Mouse (Mus musculus) stomach, embryonic 15.5 days (tissue): ENCODE measurements around the gene 1700010B08Rik. TPM values are rescaled to one million over a fixed set of nuclear protein-coding genes. Genes with fewer than 3 reads are reported as not detected.

Experiments
- ATAC-seq: fragments of 200-750 bp; cut with Nextera tagmentation; 2 replicates; pipeline ENCODE4 v1.8.0; 2017; ENCODE audit warnings: low read depth, moderate number of reproducible peaks, moderate TSS enrichment; ENCODE audit not compliant: insufficient read depth, low FRiP score
- H3K27ac ChIP-seq: fragments of 300-500 bp; sonication (generic); 2 replicates; pipeline ENCODE4 v1.5.1; 2015; ENCODE audit warnings: mild to moderate bottlenecking, inconsistent platforms
- H3K27me3 ChIP-seq: fragments of 300-500 bp; sonication (generic); replicated peaks from 2 replicates; pipeline ENCODE4 v1.6.1; 2015; ENCODE audit warnings: inconsistent platforms
- H3K36me3 ChIP-seq: fragments of 300-500 bp; sonication (generic); 2 replicates; pipeline ENCODE4 v1.6.1; 2015; ENCODE audit warnings: inconsistent platforms
- H3K4me1 ChIP-seq: fragments of 300-500 bp; sonication (generic); 2 replicates; pipeline ENCODE4 v1.6.1; 2015; ENCODE audit warnings: inconsistent platforms
- H3K4me2 ChIP-seq: fragments of 300-500 bp; sonication (generic); 2 replicates; pipeline ENCODE4 v1.6.1; 2015; ENCODE audit warnings: mild to moderate bottlenecking, inconsistent platforms
- H3K4me3 ChIP-seq: fragments of 300-500 bp; sonication (generic); replicated peaks from 2 replicates; pipeline ENCODE4 v1.5.1; 2015; ENCODE audit warnings: inconsistent platforms
- H3K9ac ChIP-seq: fragments of 300-500 bp; sonication (generic); 2 replicates; pipeline ENCODE4 v1.6.1; 2015; ENCODE audit warnings: inconsistent platforms
- H3K9me3 ChIP-seq: fragments of 300-500 bp; sonication (generic); 2 replicates; pipeline ENCODE4 v1.6.1; 2016; ENCODE audit warnings: inconsistent platforms
- WGBS: fragments of 180-500 bp; shearing (Covaris S2); methylation state at CpG from one replicate; pipeline ENCODE4 v1.1.7; 2015; 5-methylcytosine and 5-hydroxymethylcytosine counted together
- microRNA-seq: library from miRNA; unstranded; fragments of <30 nt; microRNA quantifications from one replicate; pipeline ENCODE4, GENCODE M21; 2016
- polyA plus RNA-seq: library from polyadenylated mRNA; unstranded; fragments of >200 nt; fragmentation: Nextera tagmentation; extraction: Ambion mirVana; gene quantifications from 2 replicates; pipeline ENCODE4 v1.2.1, GENCODE M21; 2015

1700010B08Rik gene
- polyA plus RNA-seq, 1 experiment from 2014 or later, result not detected

DNA sequence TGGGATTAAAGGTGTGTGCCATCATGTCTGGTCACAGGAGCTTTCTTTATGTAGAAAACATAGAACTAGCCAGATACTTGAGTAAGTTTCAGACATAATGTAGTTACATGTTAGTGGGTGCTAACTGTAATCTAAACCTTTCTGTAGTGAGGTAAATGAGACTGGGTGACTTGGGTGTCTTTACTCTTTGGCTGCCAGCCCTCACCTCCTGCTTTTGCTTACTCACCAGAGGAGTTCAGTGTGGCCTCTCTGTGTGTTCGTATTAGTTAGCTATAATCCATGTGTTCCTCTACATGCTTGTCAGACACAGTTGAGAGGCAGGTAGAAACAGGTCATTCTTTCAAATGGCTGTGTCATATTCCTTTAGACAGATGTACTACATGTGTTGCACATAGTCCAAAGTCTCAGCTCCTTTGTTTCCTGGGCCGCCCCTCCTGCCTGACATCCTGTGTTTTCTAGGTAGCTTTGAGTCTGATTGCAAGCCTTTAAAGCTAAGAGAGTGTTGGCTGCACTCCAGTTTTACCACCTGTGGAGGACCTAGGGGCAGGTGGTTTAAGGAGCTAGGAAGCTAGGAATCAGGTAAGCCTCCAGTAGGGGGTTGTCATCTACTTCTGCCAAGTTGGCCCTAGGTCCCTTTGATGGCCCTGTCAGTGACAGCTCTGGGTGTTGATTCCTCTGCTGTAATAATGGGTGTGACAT is 29.9 kb downstream of the 1700010B08Rik start:
- H3K27me3 ChIP-seq, result no peaks in the 10 kb centered on the region
- H3K36me3 ChIP-seq, result no peaks in the 10 kb centered on the region
- no peak overlapping the region for H3K27ac ChIP-seq
- H3K9ac ChIP-seq, result no peak overlapping the region
- 75% methylated on average over 2 of the region's 2 CpGs for WGBS
- H3K4me2 ChIP-seq, result no peak overlapping the region
- H3K4me1 ChIP-seq, result no peaks in the 10 kb centered on the region
- H3K4me3 ChIP-seq, result no peak overlapping the region
- no peaks in the 10 kb centered on the region for H3K9me3 ChIP-seq
- 0 out of 2 replicates have a peak, but pooled peaks have one; percentile 31 for ATAC-seq

DNA sequence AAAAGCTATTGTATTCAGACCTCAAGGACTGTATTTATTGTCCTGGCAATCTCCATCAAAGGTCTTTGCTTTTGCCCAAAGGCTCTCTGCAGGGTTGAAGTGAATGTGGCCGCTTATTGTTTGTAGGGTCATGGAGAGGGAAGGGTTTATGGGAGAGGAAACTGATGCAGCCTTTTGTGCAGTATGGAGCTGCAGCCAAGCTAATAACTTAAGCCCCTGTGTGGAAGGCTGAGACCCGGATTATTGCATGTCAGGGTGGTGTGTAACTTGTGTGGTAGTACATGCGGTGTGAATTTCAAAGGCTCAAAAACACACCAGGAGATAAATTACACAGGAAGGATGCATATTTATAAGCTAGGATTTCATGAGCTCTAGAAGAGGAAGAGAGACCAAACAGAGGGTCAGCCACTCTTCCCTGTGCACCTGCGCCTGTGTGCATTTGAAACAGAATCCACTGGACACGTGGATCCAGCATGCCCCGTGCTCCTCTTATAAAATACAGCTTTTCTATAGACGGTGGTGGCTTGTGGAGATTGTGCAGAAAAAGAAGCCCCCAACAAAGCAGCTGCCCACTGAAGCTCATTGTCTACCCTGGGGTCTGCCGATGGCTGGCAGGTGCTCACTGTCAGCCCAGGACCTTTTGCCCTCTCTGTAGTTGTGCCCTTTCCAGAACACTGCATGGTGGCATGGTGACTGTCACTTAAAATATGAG is 36.4 kb downstream of the 1700010B08Rik start:
- Histone ChIP-seq H3K9me3 (no peaks in the 10 kb centered on the region), H3K27ac (no peak overlapping the region), H3K4me1 (0 out of 2 replicates have a peak, but pooled peaks cover 5% of the 10 kb centered on the region), H3K27me3 (no peaks in the 10 kb centered on the region), H3K4me2 (no peak overlapping the region), H3K4me3 (no peak overlapping the region), H3K9ac (no peak overlapping the region), H3K36me3 (no peaks in the 10 kb centered on the region)
- no peak for ATAC-seq
- 65% methylated on average over 8 of the region's 8 CpGs for WGBS

DNA sequence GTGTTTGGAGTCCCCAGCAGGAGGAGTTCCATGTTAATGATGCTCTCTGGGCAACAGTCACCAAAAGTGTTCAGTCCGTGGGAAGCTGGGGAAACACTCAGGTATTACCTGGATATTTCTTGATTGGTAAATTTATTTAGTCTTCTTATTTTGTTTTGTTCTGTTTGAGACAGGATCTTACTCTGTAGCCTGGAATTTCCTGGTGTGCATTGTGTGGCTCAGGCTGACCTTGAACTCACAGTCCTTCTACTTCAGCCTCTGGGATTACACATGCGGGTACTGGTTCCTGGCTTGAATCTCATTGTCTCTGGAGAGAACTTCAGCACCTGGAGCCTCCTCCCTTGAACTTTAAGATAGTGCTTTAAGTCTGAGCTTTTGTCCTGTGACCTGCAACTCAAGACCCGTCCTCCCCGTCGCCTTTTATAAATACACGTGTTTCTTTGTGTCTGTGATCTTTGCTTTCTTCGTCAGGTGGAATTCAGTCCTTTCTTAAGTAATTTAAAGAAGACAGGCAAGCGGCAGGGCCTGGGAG is 38.5 kb downstream of the 1700010B08Rik start:
- Histone ChIP-seq H3K9me3 (no peaks in the 10 kb centered on the region), H3K4me2 (no peak overlapping the region), H3K36me3 (no peaks in the 10 kb centered on the region), H3K27me3 (no peaks in the 10 kb centered on the region), H3K4me1 (peaks cover 9% of the 10 kb centered on the region; the same call in 1 of the 2 replicates), H3K27ac (no peak overlapping the region), H3K4me3 (no peak overlapping the region), H3K9ac (no peak overlapping the region)
- no peak for ATAC-seq
- 72% methylated on average over 8 of the region's 8 CpGs for WGBS

DNA sequence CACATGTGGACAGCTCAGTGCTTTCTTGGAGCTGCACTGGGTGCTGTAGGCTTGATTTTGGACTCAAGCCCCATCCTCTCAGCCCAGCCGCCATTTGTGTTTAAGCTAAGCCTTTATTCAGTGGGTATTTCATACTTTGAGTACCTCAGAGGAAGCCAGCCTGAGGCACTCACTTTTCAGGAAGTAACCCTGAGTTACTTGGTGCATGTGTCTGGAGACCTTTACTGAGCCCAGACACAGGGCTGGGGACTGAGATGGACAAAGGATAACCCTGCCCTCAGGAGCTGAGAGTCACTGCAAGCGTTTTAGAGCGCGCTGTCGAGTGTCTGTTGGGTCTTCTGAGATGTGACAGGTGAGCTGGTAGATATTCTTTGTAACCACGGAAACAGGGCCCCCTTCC is 41.4 kb downstream of the 1700010B08Rik start:
- Histone ChIP-seq H3K4me3 (no peak overlapping the region), H3K36me3 (no peaks in the 10 kb centered on the region), H3K27ac (no peak overlapping the region), H3K4me1 (peaks cover 9% of the 10 kb centered on the region; the same call in 1 of the 2 replicates), H3K9me3 (no peaks in the 10 kb centered on the region), H3K9ac (no peak overlapping the region), H3K4me2 (no peak overlapping the region), H3K27me3 (no peaks in the 10 kb centered on the region)
- WGBS, result 70% methylated on average over 6 of the region's 6 CpGs
- ATAC-seq, result no peak

DNA sequence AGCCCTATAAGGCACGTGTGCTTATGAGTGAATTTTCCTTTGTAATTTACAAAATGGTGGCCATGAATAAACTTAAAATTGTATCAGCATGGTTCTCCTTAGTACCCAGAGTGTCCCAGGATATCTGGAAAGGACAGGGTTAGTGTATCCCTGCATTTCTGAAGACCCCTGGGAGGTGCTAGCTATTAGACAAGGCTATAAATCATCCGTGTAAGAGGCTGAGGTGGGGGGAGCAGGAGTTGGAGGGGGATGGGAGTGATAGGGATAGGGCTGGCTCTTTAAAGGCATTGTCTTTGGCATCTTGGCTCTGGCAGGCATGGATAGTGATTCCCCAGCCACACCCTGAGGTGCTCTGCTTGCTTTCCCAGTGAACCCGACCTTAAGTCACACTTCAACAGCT is 45.4 kb downstream of the 1700010B08Rik start:
- no peak overlapping the region for H3K9ac ChIP-seq
- H3K4me3 ChIP-seq, result no peak overlapping the region
- H3K9me3 ChIP-seq, result no peaks in the 10 kb centered on the region
- peaks cover 10% of the 10 kb centered on the region; the same call in 1 of the 2 replicates for H3K4me1 ChIP-seq
- ATAC-seq, result no peak
- H3K4me2 ChIP-seq, result no peak overlapping the region
- no peaks in the 10 kb centered on the region for H3K27me3 ChIP-seq
- no peak overlapping the region for H3K27ac ChIP-seq
- peaks cover 5% of the 10 kb centered on the region for H3K36me3 ChIP-seq
- WGBS, result 39% methylated on average over 3 of the region's 3 CpGs

DNA sequence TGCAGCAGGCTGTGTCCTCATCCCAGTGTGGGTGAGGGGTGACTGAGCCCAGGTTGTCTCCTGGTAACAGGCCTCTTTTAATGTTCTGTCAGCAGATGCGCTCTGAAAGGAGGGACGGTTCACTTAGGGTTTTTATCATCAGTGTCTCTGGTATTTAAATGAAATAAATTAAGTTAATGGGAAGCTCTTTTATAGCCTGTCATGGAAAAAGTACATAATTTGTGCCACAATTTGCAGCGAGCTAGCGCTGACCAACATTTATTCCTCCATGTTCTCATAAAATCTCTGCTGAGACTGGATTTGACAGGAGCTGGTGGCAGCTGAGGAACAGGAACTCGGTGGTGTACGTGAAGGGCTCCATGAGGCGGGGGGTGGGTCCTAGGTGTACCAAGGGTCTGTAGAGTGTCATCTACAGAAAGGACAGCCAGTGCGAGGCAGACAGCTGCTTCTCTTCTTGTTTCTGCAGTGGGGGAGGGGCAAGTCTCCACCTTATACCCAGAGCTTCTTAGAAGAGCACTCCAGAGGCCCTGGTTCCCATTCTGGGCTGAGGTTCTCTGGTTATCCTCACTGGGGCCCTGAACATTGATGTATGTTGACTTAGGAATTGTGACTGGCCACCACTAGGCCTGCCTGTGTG is 48.9 kb downstream of the 1700010B08Rik start:
- no peak for ATAC-seq
- 0 out of 2 replicates have a peak overlapping the region, but pooled peaks have one; percentile 7 for H3K27ac ChIP-seq
- H3K4me2 ChIP-seq, result no peak overlapping the region
- H3K4me1 ChIP-seq, result peaks cover 5% of the 10 kb centered on the region; the same call in 1 of the 2 replicates
- no peak overlapping the region for H3K4me3 ChIP-seq
- peaks cover 5% of the 10 kb centered on the region for H3K36me3 ChIP-seq
- 50% methylated on average over 8 of the region's 8 CpGs for WGBS
- H3K27me3 ChIP-seq, result no peaks in the 10 kb centered on the region
- no peak overlapping the region for H3K9ac ChIP-seq
- no peaks in the 10 kb centered on the region for H3K9me3 ChIP-seq

DNA sequence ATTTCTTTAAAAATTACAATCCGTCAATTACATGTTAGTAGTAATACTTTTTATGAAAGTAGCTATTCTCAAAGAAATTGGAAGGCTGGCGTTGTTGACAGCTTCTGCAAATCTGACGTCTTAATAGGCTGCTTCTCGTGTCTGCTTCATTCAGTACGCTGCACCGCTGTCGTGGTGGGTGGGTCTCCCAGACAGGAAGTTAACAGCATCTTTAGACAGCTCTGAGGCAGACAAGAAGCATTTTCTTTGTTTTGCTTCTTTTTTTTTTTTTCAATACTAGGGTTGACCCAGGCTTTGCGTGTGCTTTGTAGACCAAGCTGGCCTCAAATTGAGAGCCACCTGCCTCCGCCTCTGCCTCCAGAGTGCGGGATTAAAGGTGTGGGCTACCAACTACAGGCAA is 50.0 kb downstream of the 1700010B08Rik start:
- Histone ChIP-seq H3K4me2 (no peak overlapping the region), H3K9ac (no peak overlapping the region), H3K27ac (no peak overlapping the region), H3K9me3 (no peaks in the 10 kb centered on the region), H3K27me3 (no peaks in the 10 kb centered on the region), H3K4me3 (no peak overlapping the region), H3K36me3 (peaks cover 5% of the 10 kb centered on the region), H3K4me1 (peaks cover 5% of the 10 kb centered on the region; the same call in 1 of the 2 replicates)
- ATAC-seq, result no peak
- WGBS, result 64% methylated on average over 10 of the region's 10 CpGs

DNA sequence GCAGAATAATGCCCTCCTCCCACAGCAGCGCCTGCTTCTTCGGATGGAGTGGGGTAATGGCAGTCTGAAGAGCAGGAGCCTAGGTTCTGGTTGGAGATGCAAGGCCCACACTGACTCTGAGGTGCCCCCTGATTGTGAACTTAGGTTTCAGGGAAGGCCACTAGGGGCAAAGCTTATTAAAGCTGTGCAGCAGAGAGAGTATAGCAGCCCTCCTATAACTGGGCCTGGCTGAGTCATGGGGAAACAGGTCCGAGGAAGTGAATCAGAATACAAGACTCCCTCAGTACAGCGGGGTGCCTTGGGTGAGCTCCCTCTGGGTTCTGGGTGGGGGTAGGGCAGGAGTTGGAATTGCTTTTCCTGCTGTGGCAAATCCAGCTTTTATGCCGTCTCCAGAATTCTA is 51.4 kb downstream of the 1700010B08Rik start:
- no peak for ATAC-seq
- Histone ChIP-seq H3K4me2 (no peak overlapping the region), H3K36me3 (peaks cover 5% of the 10 kb centered on the region), H3K27ac (no peak overlapping the region), H3K4me3 (no peak overlapping the region), H3K27me3 (no peaks in the 10 kb centered on the region), H3K4me1 (peaks cover 5% of the 10 kb centered on the region; the same call in 1 of the 2 replicates), H3K9ac (no peak overlapping the region), H3K9me3 (no peaks in the 10 kb centered on the region)
- WGBS, result 66% methylated on average over 5 of the region's 5 CpGs

Small RNA genes within 50 kb of the gene (microRNA-seq; reads per million reads assigned to microRNA genes)
- not detected for gene Mir6340

Other genes with a start within 250 kb of the 1700010B08Rik start
- gene 1700021F07Rik, start 196.8 kb upstream of the 1700010B08Rik start, polyA plus RNA-seq, result not detected in 2 replicates
- gene Ankrd60, start 141.1 kb upstream of the 1700010B08Rik start, polyA plus RNA-seq, result not detected in 2 replicates
- gene Rab22a, start 59.7 kb upstream of the 1700010B08Rik start, polyA plus RNA-seq, result 33.0 and 35.5 TPM in 2 replicates
- 14.3 and 15.4 TPM in 2 replicates for gene Vapb, start 18.1 kb downstream of the 1700010B08Rik start, polyA plus RNA-seq